8 mouse cellular contexts compared by ENCODE assay signal in genomic region chr11:52283596-52284571, GRCm38 (mm10). TPM values are rescaled to one million over a fixed set of nuclear protein-coding genes. Genes with fewer than 3 reads are reported as not detected.
DNase-seq lines count a peak whose midpoint lies in the region; ATAC-seq lines count a peak whose summit lies in the region.

No protein-coding gene starts in this region.

- DNase-seq in CD8-positive naive resting alpha-beta T cell, adult 2 months (ENCODE audit: low read depth in 2 of 2, low spot score in 2 of 2), result peak; percentile 50 to 56
- DNase-seq in ZHBTc4 (ENCODE audit: low read depth, low spot score), result peak; percentile 67
- DNase-seq in forebrain, embryonic 11.5 days (ENCODE audit: low spot score), result peak; percentile 70
- peak; percentile 72 to 77 for DNase-seq in heart, postnatal 14 days
- peak; percentile 69 to 82 for DNase-seq in kidney, postnatal 25 days
- DNase-seq in lung, postnatal 4 days, result peak; percentile 89 to 95
- DNase-seq in cerebellum, adult 9-11 months, result no peak

- H3K9ac ChIP-seq in forebrain, embryonic 11.5 days (ENCODE audit: low read length), result no peak overlapping the region
- no peak overlapping the region; the same call in 1 of the 2 replicates for H3K9ac ChIP-seq in stomach, embryonic 14.5 days (replicated peaks; ENCODE audit: low read depth, low read length)

- intact Hi-C loops in heart, postnatal 14 days (cut with DNase I), result no loop called here

- 9% methylated on average over 44 of the region's 44 CpGs for WGBS in forebrain, embryonic 11.5 days
- WGBS in stomach, embryonic 14.5 days, result 10% methylated on average over 44 of the region's 44 CpGs

- peaks cover 28% of the 10 kb centered on the region for H3K27me3 ChIP-seq in forebrain, embryonic 11.5 days (ENCODE audit: control insufficient read depth, insufficient read depth, low read length)
- no peaks in the 10 kb centered on the region for H3K27me3 ChIP-seq in stomach, embryonic 14.5 days (ENCODE audit: control insufficient read depth, insufficient read depth, low read length)

- H3K4me2 ChIP-seq in forebrain, embryonic 11.5 days (ENCODE audit: low read depth, low read length, severe bottlenecking), result peak overlapping the region; percentile 94
- H3K4me2 ChIP-seq in stomach, embryonic 14.5 days (replicated peaks; ENCODE audit: low read depth, low read length), result peak overlapping the region; percentile 93

- peak overlapping the region; percentile 63 for H3K4me3 ChIP-seq in forebrain, embryonic 11.5 days (ENCODE audit: low read depth, low read length)
- peak overlapping the region; percentile 60 for H3K4me3 ChIP-seq in stomach, embryonic 14.5 days (ENCODE audit: low read depth, low read length)

- ATAC-seq in forebrain, embryonic 11.5 days (replicated peaks; ENCODE audit: low FRiP score), result no peak
- ATAC-seq in stomach, embryonic 14.5 days (ENCODE audit: insufficient number of reproducible peaks, insufficient read depth, low FRiP score, low read depth), result peak; percentile 16; the same call in 1 of the 2 replicates

- H3K27ac ChIP-seq in forebrain, embryonic 11.5 days (ENCODE audit: low read depth, low read length), result no peak overlapping the region
- no peak overlapping the region for H3K27ac ChIP-seq in stomach, embryonic 14.5 days (ENCODE audit: low read length)

- H3K36me3 ChIP-seq in forebrain, embryonic 11.5 days (ENCODE audit: control insufficient read depth, insufficient read depth, low read length), result no peaks in the 10 kb centered on the region
- no peaks in the 10 kb centered on the region for H3K36me3 ChIP-seq in stomach, embryonic 14.5 days (ENCODE audit: control insufficient read depth, insufficient read depth, low read length)

- H3K4me1 ChIP-seq in forebrain, embryonic 11.5 days (replicated peaks; ENCODE audit: control insufficient read depth, insufficient read depth, low read length), result peaks cover 22% of the 10 kb centered on the region
- peaks cover 19% of the 10 kb centered on the region for H3K4me1 ChIP-seq in stomach, embryonic 14.5 days (ENCODE audit: control insufficient read depth, insufficient read depth, low read length)

- no peaks in the 10 kb centered on the region for H3K9me3 ChIP-seq in forebrain, embryonic 11.5 days (ENCODE audit: control insufficient read depth, low read length)
- no peaks in the 10 kb centered on the region for H3K9me3 ChIP-seq in stomach, embryonic 14.5 days (ENCODE audit: control insufficient read depth, low read depth, low read length)

RNA-seq across cellular contexts. Expression of gene Tcf7, which starts 1.1 kb away (rescaled TPM):
- polyA plus RNA-seq in forebrain, embryonic 11.5 days (2014; fragmentation: Nextera tagmentation; extraction: Ambion mirVana), result 9.5 and 9.6 TPM in 2 replicates
- 10 to 100 TPM in 1 of 2 experiments, 1 to 10 TPM in 1; 3.2 to 45.5 TPM for total RNA-seq in heart, postnatal 14 days (2021)
- polyA plus RNA-seq in stomach, embryonic 14.5 days (2014; fragmentation: Nextera tagmentation; extraction: Ambion mirVana), result 4.4 and 5.3 TPM in 2 replicates

RNA-seq across cellular contexts. Expression of gene Skp1a, which starts 52.1 kb away (rescaled TPM):
- polyA plus RNA-seq in forebrain, embryonic 11.5 days (2014; fragmentation: Nextera tagmentation; extraction: Ambion mirVana), result 855 and 927 TPM in 2 replicates
- total RNA-seq in heart, postnatal 14 days (2021), result 100 to 1,000 TPM; 225 to 227 TPM
- polyA plus RNA-seq in stomach, embryonic 14.5 days (2014; fragmentation: Nextera tagmentation; extraction: Ambion mirVana), result 800 and 831 TPM in 2 replicates
